In genomic region chr8:87974759-87975465, GRCm38 (mm10) we compare ENCODE assay signal across 9 mouse cellular contexts. TPM values are rescaled to one million over a fixed set of nuclear protein-coding genes. Genes with fewer than 3 reads are reported as not detected.
A peak's percentile ranks its signal among the peaks of the same experiment; 100 is the strongest.
DNase-seq lines count a peak whose midpoint lies in the region; ATAC-seq and TF ChIP-seq lines count a peak whose summit lies in the region.
"Had no signal": no experiment of that assay in that cellular context is flagged by ENCODE, and none has a peak within 500 bp of the region (broad histone marks: within the 10 kb centered on the region; RNA-seq: fewer than 3 reads in every experiment).

No protein-coding gene starts in this region.

- peak overlapping the region; percentile 66 for H3K4me3 ChIP-seq in gastrocnemius, adult 2 months
- peak overlapping the region; percentile 29 for H3K4me3 ChIP-seq in hindbrain, embryonic 13.5 days
- peak overlapping the region; percentile 26 for H3K4me3 ChIP-seq in limb, embryonic 14.5 days (replicated peaks; ENCODE audit: low read length)
- peak overlapping the region; percentile 18; the same call in 1 of the 2 replicates for H3K4me3 ChIP-seq in neural tube, embryonic 11.5 days (ENCODE audit: low read depth, low read length)

- ATAC-seq in hindbrain, embryonic 13.5 days (ENCODE audit: low FRiP score) = no peak
- ATAC-seq in limb, embryonic 14.5 days (ENCODE audit: low FRiP score, low read depth) = 0 out of 2 replicates have a peak, but pooled peaks have one; percentile 34
- no peak for ATAC-seq in neural tube, embryonic 11.5 days (ENCODE audit: insufficient read depth, low FRiP score, low TSS enrichment)

- peak; percentile 14 to 19 for DNase-seq in lung, adult 18-20 months
- no peak for DNase-seq in lung, postnatal 25 days (ENCODE audit: low spot score)
- peak; percentile 65 for DNase-seq in gastrocnemius, adult 2 months
- DNase-seq in limb, embryonic 14.5 days (ENCODE audit: low spot score) = no peak
- DNase-seq in neural tube, embryonic 11.5 days (ENCODE audit: low spot score) = no peak
- no peak for DNase-seq in thymus, adult 18-20 months
- no peak for DNase-seq in thymus, postnatal 25 days

- H3K27me3 ChIP-seq in hindbrain, embryonic 13.5 days = peaks cover 26% of the 10 kb centered on the region
- no peaks in the 10 kb centered on the region for H3K27me3 ChIP-seq in limb, embryonic 14.5 days (ENCODE audit: control insufficient read depth, insufficient read depth, low read length)
- H3K27me3 ChIP-seq in neural tube, embryonic 11.5 days (ENCODE audit: control insufficient read depth, insufficient read depth, low read length) = 0 out of 2 replicates have a peak, but pooled peaks cover 2% of the 10 kb centered on the region

- TF ChIP-seq POLR2A in limb, embryonic 14.5 days (IDR thresholded peaks at IDR 0.05; ENCODE audit: borderline replicate concordance, extremely low read depth, insufficient read depth, insufficient read length) = no peak

- no peaks in the 10 kb centered on the region for H3K36me3 ChIP-seq in hindbrain, embryonic 13.5 days
- no peaks in the 10 kb centered on the region for H3K36me3 ChIP-seq in limb, embryonic 14.5 days (ENCODE audit: control insufficient read depth, insufficient read depth, low read length)
- H3K36me3 ChIP-seq in neural tube, embryonic 11.5 days (ENCODE audit: control insufficient read depth, insufficient read depth, low read length) = no peaks in the 10 kb centered on the region

- H3K9ac ChIP-seq in hindbrain, embryonic 13.5 days = peak overlapping the region; percentile 65
- peak overlapping the region; percentile 47 for H3K9ac ChIP-seq in limb, embryonic 14.5 days (ENCODE audit: low read depth, low read length, severe bottlenecking)
- H3K9ac ChIP-seq in neural tube, embryonic 11.5 days (ENCODE audit: low read length) = 0 out of 2 replicates have a peak overlapping the region, but pooled peaks have one; percentile 23

- H3K4me2 ChIP-seq in hindbrain, embryonic 13.5 days = peak overlapping the region; percentile 56
- H3K4me2 ChIP-seq in limb, embryonic 14.5 days (replicated peaks; ENCODE audit: low read depth, low read length, severe bottlenecking) = peak overlapping the region; percentile 59
- peak overlapping the region; percentile 46 for H3K4me2 ChIP-seq in neural tube, embryonic 11.5 days (ENCODE audit: low read depth)

- WGBS in hindbrain, embryonic 13.5 days = 3% methylated on average over 24 of the region's 24 CpGs
- 4% methylated on average over 22 of the region's 24 CpGs for WGBS in limb, embryonic 14.5 days
- WGBS in neural tube, embryonic 11.5 days = 2% methylated on average over 24 of the region's 24 CpGs

- peak overlapping the region; percentile 60 for H3K27ac ChIP-seq in gastrocnemius, adult 2 months
- H3K27ac ChIP-seq in hindbrain, embryonic 13.5 days = peak overlapping the region; percentile 44
- peak overlapping the region; percentile 65 for H3K27ac ChIP-seq in limb, embryonic 14.5 days (replicated peaks; ENCODE audit: low read depth, low read length)
- no peak overlapping the region for H3K27ac ChIP-seq in neural tube, embryonic 11.5 days (ENCODE audit: low read depth, low read length)

- no peaks in the 10 kb centered on the region for H3K9me3 ChIP-seq in hindbrain, embryonic 13.5 days
- H3K9me3 ChIP-seq in limb, embryonic 14.5 days (ENCODE audit: control insufficient read depth, low read length) = no peaks in the 10 kb centered on the region
- no peaks in the 10 kb centered on the region for H3K9me3 ChIP-seq in neural tube, embryonic 11.5 days (ENCODE audit: control insufficient read depth, low read length)

- peaks cover 21% of the 10 kb centered on the region for H3K4me1 ChIP-seq in hindbrain, embryonic 13.5 days (replicated peaks)
- peaks cover 22% of the 10 kb centered on the region for H3K4me1 ChIP-seq in limb, embryonic 14.5 days (ENCODE audit: control insufficient read depth, insufficient read depth, low read length)
- H3K4me1 ChIP-seq in neural tube, embryonic 11.5 days (ENCODE audit: control insufficient read depth, insufficient read depth, low read length) = peaks cover 14% of the 10 kb centered on the region

- intact Hi-C loops in gastrocnemius, adult 2 months (cut with DNase I) = no loop called here

- TF ChIP-seq CTCF in gastrocnemius, adult 2 months (IDR thresholded peaks at IDR 0.05) = no peak

RNA-seq across cellular contexts. Expression of gene Zfp423, which starts 15.5 kb away (rescaled TPM):
- 10 to 100 TPM; 13.0 to 15.6 TPM for total RNA-seq in gastrocnemius, adult 2 months (2021)
- polyA plus RNA-seq in hindbrain, embryonic 13.5 days (2015; fragmentation: Nextera tagmentation; extraction: Ambion mirVana) = 39.6 and 39.9 TPM in 2 replicates
- 46.4 and 59.9 TPM in 2 replicates for polyA plus RNA-seq in limb, embryonic 14.5 days (2012; rRNA removed)
- 24.4 and 33.2 TPM in 2 replicates for polyA plus RNA-seq in limb, embryonic 14.5 days (2014; fragmentation: Nextera tagmentation; extraction: Ambion mirVana)
- 40.6 and 40.7 TPM in 2 replicates for polyA plus RNA-seq in neural tube, embryonic 11.5 days (2014; fragmentation: Nextera tagmentation; extraction: Ambion mirVana)
- total RNA-seq: MEL had no signal

Comparison
In these comparisons a context has a peak if more than half of its experiments do, and no peak if none do; other contexts are left out.
1. DNase-seq: peak in lung, adult 18-20 months (2 of 2) and gastrocnemius, adult 2 months (single experiment); none in lung, postnatal 25 days (single experiment), limb, embryonic 14.5 days (single experiment), neural tube, embryonic 11.5 days (single experiment), thymus, adult 18-20 months (0 of 2) and thymus, postnatal 25 days (single experiment).
2. Peak in every context shown above with its lines, with median percentiles within 50 percentile points of each other: H3K4me3 ChIP-seq, H3K4me2 ChIP-seq and H3K9ac ChIP-seq.